Mouse (Mus musculus): ENCODE data around the gene Hrc. TPM values are rescaled to one million over a fixed set of nuclear protein-coding genes. Genes with fewer than 3 reads are reported as not detected.
A peak's percentile ranks its signal among the peaks of the same experiment; 100 is the strongest.
"Not testable (repeated sequence)": the region's sequence is repeated elsewhere in the genome, so short reads cannot be mapped to it uniquely, and the experiment has no call there.

The Hrc gene
- polyA plus RNA-seq, 1 experiment from 2014 or later: 1.9 TPM

DNA sequence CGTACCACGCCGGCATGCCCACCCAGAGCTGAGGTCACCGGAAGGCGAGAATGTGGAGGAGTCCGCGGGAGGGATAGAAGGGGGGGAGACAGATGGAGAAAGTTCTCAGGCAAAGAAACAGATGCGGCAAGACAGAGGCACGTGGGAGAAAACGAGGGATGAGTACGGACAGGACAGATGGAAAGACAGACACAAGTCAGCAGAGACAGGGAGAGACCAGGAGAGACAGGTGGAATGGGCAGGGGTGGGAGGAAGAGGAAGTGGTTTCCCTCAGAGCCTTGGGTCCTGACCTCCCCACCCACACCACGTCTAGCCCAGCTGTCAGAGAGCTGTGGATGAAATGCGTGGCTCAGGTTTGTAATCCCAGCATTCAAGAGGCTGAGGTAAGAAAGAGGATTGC, 11.8 kb downstream of the Hrc start:
- Histone ChIP-seq H3K27me3 (peaks cover 26% of the 10 kb centered on the region), H3K4me1 (replicated peaks) (peaks cover 8% of the 10 kb centered on the region; the same call in 1 of the 2 replicates), H3K9me3 (no peaks in the 10 kb centered on the region), H3K27ac (no peak overlapping the region), H3K4me2 (no peak overlapping the region), H3K4me3 (replicated peaks) (no peak overlapping the region), H3K9ac (replicated peaks) (no peak overlapping the region), H3K36me3 (no peaks in the 10 kb centered on the region)
- WGBS: 74% methylated on average over 13 of the region's 13 CpGs
- ATAC-seq (ENCODE audit: insufficient number of reproducible peaks, insufficient read depth, low FRiP score, low TSS enrichment, low read depth): no peak

GRCm38 (mm10) chr7:45353041-45353440, 18.0 kb downstream of the Hrc start:
- no peaks in the 10 kb centered on the region for H3K4me1 ChIP-seq (replicated peaks)
- ATAC-seq (ENCODE audit: insufficient number of reproducible peaks, insufficient read depth, low FRiP score, low TSS enrichment, low read depth): peak; percentile 35; the same call in 1 of the 2 replicates
- H3K9ac ChIP-seq (replicated peaks): no peak overlapping the region
- 15% methylated on average over 5 of the region's 5 CpGs for WGBS
- H3K27me3 ChIP-seq: peaks cover 38% of the 10 kb centered on the region
- no peak overlapping the region for H3K27ac ChIP-seq
- no peaks in the 10 kb centered on the region for H3K9me3 ChIP-seq
- H3K36me3 ChIP-seq: no peaks in the 10 kb centered on the region
- no peak overlapping the region for H3K4me3 ChIP-seq (replicated peaks)
- H3K4me2 ChIP-seq: no peak overlapping the region

GRCm38 (mm10) chr7:45355318-45356020, 20.4 kb downstream of the Hrc start:
- H3K9me3 ChIP-seq: no peaks in the 10 kb centered on the region
- ATAC-seq (ENCODE audit: insufficient number of reproducible peaks, insufficient read depth, low FRiP score, low TSS enrichment, low read depth): no peak
- no peak overlapping the region for H3K4me3 ChIP-seq (replicated peaks)
- no peaks in the 10 kb centered on the region for H3K36me3 ChIP-seq
- WGBS: 72% methylated on average over 15 of the region's 15 CpGs
- H3K4me2 ChIP-seq: no peak overlapping the region
- no peak overlapping the region for H3K9ac ChIP-seq (replicated peaks)
- no peak overlapping the region for H3K27ac ChIP-seq
- H3K4me1 ChIP-seq (replicated peaks): no peaks in the 10 kb centered on the region
- H3K27me3 ChIP-seq: peaks cover 53% of the 10 kb centered on the region

DNA sequence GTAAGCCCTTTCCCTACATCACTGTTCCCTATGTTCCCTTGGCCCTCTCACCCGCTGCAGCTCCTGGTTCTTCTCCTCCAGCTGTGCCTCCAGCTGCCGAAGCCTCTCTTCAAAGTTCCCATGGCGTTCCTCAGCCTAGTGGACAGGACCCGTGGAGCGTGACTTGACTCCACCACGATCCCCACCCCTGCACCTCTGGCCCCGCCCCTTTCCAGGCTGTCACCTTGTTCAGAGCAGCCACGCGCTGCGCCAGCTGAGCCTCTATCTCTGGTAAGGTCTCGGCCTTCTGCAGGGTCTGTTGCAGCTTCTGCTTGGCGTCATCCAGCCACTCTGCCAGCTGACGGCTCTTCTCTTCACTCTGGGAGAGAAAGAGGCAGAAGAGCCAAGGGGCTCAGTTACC, 21.0 kb downstream of the Hrc start:
- Histone ChIP-seq H3K27ac (no peak overlapping the region), H3K36me3 (no peaks in the 10 kb centered on the region), H3K9ac (replicated peaks) (no peak overlapping the region), H3K27me3 (peaks cover 56% of the 10 kb centered on the region), H3K4me1 (replicated peaks) (no peaks in the 10 kb centered on the region), H3K9me3 (no peaks in the 10 kb centered on the region), H3K4me2 (no peak overlapping the region), H3K4me3 (replicated peaks) (no peak overlapping the region)
- no peak for ATAC-seq (ENCODE audit: insufficient number of reproducible peaks, insufficient read depth, low FRiP score, low TSS enrichment, low read depth)
- WGBS: 51% methylated on average over 13 of the region's 13 CpGs

- H3K36me3 ChIP-seq; H3K9ac ChIP-seq (replicated peaks); H3K4me2 ChIP-seq; ATAC-seq (ENCODE audit: insufficient number of reproducible peaks, insufficient read depth, low FRiP score, low TSS enrichment, low read depth); H3K4me3 ChIP-seq (replicated peaks); H3K9me3 ChIP-seq; H3K27ac ChIP-seq: not testable (repeated sequence)
- Histone ChIP-seq H3K27me3 (peaks cover 74% of the 10 kb centered on the region), H3K4me1 (replicated peaks) (peaks cover 14% of the 10 kb centered on the region; the same call in 1 of the 2 replicates)
- WGBS: 58% methylated on average over 11 of the region's 11 CpGs
Observed at GRCm38 (mm10) chr7:45359081-45359480, 24.0 kb downstream of the Hrc start.

GRCm38 (mm10) chr7:45360404-45361125, 25.5 kb downstream of the Hrc start:
- ATAC-seq (ENCODE audit: insufficient number of reproducible peaks, insufficient read depth, low FRiP score, low TSS enrichment, low read depth): peak; percentile 7; the same call in 1 of the 2 replicates
- Histone ChIP-seq H3K9ac (replicated peaks) (no peak overlapping the region), H3K4me2 (no peak overlapping the region)

DNA sequence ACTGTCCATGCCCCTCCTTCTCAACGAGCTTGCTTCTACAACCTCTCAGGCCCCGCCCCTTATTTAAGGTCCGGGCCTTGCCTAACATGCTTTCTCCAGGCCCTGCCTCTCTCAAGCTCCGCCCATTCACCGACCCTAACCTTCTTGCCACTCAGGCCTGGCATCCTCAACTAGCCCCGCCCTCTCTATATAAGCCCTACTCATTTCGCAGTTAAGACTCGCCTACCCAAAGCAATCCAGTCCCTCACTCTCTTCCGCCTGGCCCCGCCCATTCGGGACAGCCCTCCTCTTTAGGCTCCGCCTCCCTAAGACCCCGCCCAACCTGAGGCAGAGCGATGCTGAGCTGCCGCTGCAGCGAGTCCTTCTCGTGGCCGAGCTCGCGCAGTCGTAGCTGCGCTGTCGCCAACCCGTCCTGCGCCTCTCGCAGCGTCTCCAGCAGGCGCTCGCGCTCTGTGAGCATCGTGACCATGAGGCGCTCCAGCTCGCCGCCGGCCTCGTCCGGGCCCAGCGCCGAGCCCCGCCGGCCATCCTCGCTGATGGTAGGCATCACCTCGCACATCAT, 26.2 kb downstream of the Hrc start:
- H3K4me3 ChIP-seq (replicated peaks): peak overlapping the region; percentile 50
- no peaks in the 10 kb centered on the region for H3K9me3 ChIP-seq
- ATAC-seq (ENCODE audit: insufficient number of reproducible peaks, insufficient read depth, low FRiP score, low TSS enrichment, low read depth): peak; percentile 75
- peak overlapping the region; percentile 60 for H3K9ac ChIP-seq (replicated peaks)
- peaks cover 22% of the 10 kb centered on the region for H3K4me1 ChIP-seq (replicated peaks)
- peak overlapping the region; percentile 88 for H3K4me2 ChIP-seq
- under 1% methylated on average over 43 of the region's 43 CpGs for WGBS
- peaks cover 80% of the 10 kb centered on the region for H3K27me3 ChIP-seq
- H3K27ac ChIP-seq: no peak overlapping the region
- no peaks in the 10 kb centered on the region for H3K36me3 ChIP-seq

More at GRCm38 (mm10) chr7:45360404-45361125, 25.5 kb downstream of the Hrc start:
- Histone ChIP-seq H3K9me3 (no peaks in the 10 kb centered on the region), H3K4me1 (replicated peaks) (peaks cover 14% of the 10 kb centered on the region), H3K27ac (no peak overlapping the region), H3K27me3 (peaks cover 80% of the 10 kb centered on the region), H3K4me3 (replicated peaks) (peak overlapping the region; percentile 50), H3K36me3 (no peaks in the 10 kb centered on the region)
- WGBS: 49% methylated on average over 18 of the region's 18 CpGs

- no peak overlapping the region for H3K4me3 ChIP-seq (replicated peaks)
- peaks cover 27% of the 10 kb centered on the region for H3K4me1 ChIP-seq (replicated peaks)
- no peak overlapping the region for H3K9ac ChIP-seq (replicated peaks)
- peaks cover 79% of the 10 kb centered on the region for H3K27me3 ChIP-seq
- H3K27ac ChIP-seq: no peak overlapping the region
- 3% methylated on average over 13 of the region's 13 CpGs for WGBS
- no peak overlapping the region; the same call in 1 of the 2 replicates for H3K4me2 ChIP-seq
- H3K36me3 ChIP-seq: no peaks in the 10 kb centered on the region
- ATAC-seq (ENCODE audit: insufficient number of reproducible peaks, insufficient read depth, low FRiP score, low TSS enrichment, low read depth): no peak
- no peaks in the 10 kb centered on the region for H3K9me3 ChIP-seq
Observed at GRCm38 (mm10) chr7:45362801-45363200, 27.7 kb downstream of the Hrc start.

- no peak overlapping the region for H3K4me3 ChIP-seq (replicated peaks)
- no peaks in the 10 kb centered on the region for H3K36me3 ChIP-seq
- H3K27ac ChIP-seq: no peak overlapping the region
- WGBS: 72% methylated on average over 2 of the region's 2 CpGs
- H3K9ac ChIP-seq (replicated peaks): no peak overlapping the region
- ATAC-seq (ENCODE audit: insufficient number of reproducible peaks, insufficient read depth, low FRiP score, low TSS enrichment, low read depth): no peak
- no peak overlapping the region for H3K4me2 ChIP-seq
- H3K27me3 ChIP-seq: peaks cover 87% of the 10 kb centered on the region
- no peaks in the 10 kb centered on the region for H3K9me3 ChIP-seq
- peaks cover 29% of the 10 kb centered on the region for H3K4me1 ChIP-seq (replicated peaks)
Observed at GRCm38 (mm10) chr7:45363983-45364382, 28.9 kb downstream of the Hrc start.

- ATAC-seq (ENCODE audit: insufficient number of reproducible peaks, insufficient read depth, low FRiP score, low TSS enrichment, low read depth): 0 out of 2 replicates have a peak, but pooled peaks have one; percentile 5
- Histone ChIP-seq H3K4me3 (replicated peaks) (peak overlapping the region; percentile 66), H3K9ac (replicated peaks) (peak overlapping the region; percentile 74), H3K4me2 (peak overlapping the region; percentile 95), H3K36me3 (no peaks in the 10 kb centered on the region), H3K9me3 (no peaks in the 10 kb centered on the region), H3K27me3 (peaks cover 85% of the 10 kb centered on the region), H3K4me1 (replicated peaks) (peaks cover 39% of the 10 kb centered on the region), H3K27ac (no peak overlapping the region)
- WGBS: 3% methylated on average over 35 of the region's 35 CpGs
Observed at GRCm38 (mm10) chr7:45365742-45366651, 30.9 kb downstream of the Hrc start.
